Mouse (Mus musculus) heart, postnatal 14 days (tissue): ENCODE measurements around the gene Mxd3. TPM values are rescaled to one million over a fixed set of nuclear protein-coding genes. Genes with fewer than 3 reads are reported as not detected.

ENCODE experiments used
- DNase-seq, 2 experiments: peaks; one replicate each; pipeline ENCODE4 v3.0.0; 2021 to 2022
- intact Hi-C: fragments of 180-260 bp; cut with DNase I; formaldehyde crosslinking; loops from one replicate; pipeline ENCODE4 v1.15.1; 2025
- long read RNA-seq, 2 experiments: library from polyadenylated mRNA; stranded (forward); transcript quantifications; one replicate each; pipeline ENCODE4 v2.0.0; 2021
- total RNA-seq, 2 experiments: library from RNA; stranded (reverse); gene quantifications; 2 replicates each; pipeline ENCODE4 v1.2.3; 2021

The Mxd3 gene
- 1 to 10 TPM; 2.2 to 3.0 TPM for total RNA-seq
- long read RNA-seq, experiment 1, partial matches to known transcripts: 0 of 3 reads
- long read RNA-seq, experiment 1, other reads (novel, unspliced or antisense): 0 of 3 reads
- long read RNA-seq, experiment 2, partial matches to known transcripts: 0 of 3 reads
- long read RNA-seq, experiment 2, other reads (novel, unspliced or antisense): 0 of 3 reads

GRCm38 (mm10) chr13:55329683-55330566 lies at the start of gene Mxd3:
TSS of gene Mxd3 (minus strand) at chr13:55329823.
- peak; percentile 83 to 85 for DNase-seq

GRCm38 (mm10) chr13:55378907-55379580 lies 49.4 kb upstream of the Mxd3 start:
- intact Hi-C loops: no loop called here
- no peak for DNase-seq

More at GRCm38 (mm10) chr13:55329683-55330566, at the start of gene Mxd3:
- intact Hi-C loops: loop anchor here (2.0 to 5.0 kb wide), 2 partner anchors 62 to 71 kb away; no protein-coding TSS in a partner anchor

GRCm38 (mm10) chr13:55375877-55376276 lies 46.3 kb upstream of the Mxd3 start:
- intact Hi-C loops: no loop called here
- no peak for DNase-seq

- no peak for DNase-seq
- intact Hi-C loops: no loop called here
Observed at GRCm38 (mm10) chr13:55374206-55374924, 44.7 kb upstream of the Mxd3 start.

- intact Hi-C loops: no loop called here
- no peak for DNase-seq
Observed at GRCm38 (mm10) chr13:55371740-55372139, 42.1 kb upstream of the Mxd3 start.

GRCm38 (mm10) chr13:55371007-55371681 lies 41.5 kb upstream of the Mxd3 start:
- intact Hi-C loops: no loop called here
- DNase-seq: peak in 1 of 2 experiments; percentile 36

- intact Hi-C loops: no loop called here
- peak; percentile 21 to 27 for DNase-seq
Observed at GRCm38 (mm10) chr13:55370234-55370633, 40.6 kb upstream of the Mxd3 start.

GRCm38 (mm10) chr13:55369531-55370114 lies 40.0 kb upstream of the Mxd3 start, which contains the start of gene Rgs14:
TSS of gene Rgs14 (plus strand) at chr13:55369732.
- DNase-seq: peak; percentile 14 to 19
- intact Hi-C loops: no loop called here

- intact Hi-C loops: no loop called here
- no peak for DNase-seq
Observed at GRCm38 (mm10) chr13:55368401-55368800, 38.8 kb upstream of the Mxd3 start.

GRCm38 (mm10) chr13:55362453-55363060 lies 32.9 kb upstream of the Mxd3 start, which contains the start of gene Lman2:
TSS of gene Lman2 (minus strand) at chr13:55362783.
- DNase-seq: peak; percentile 93 to 95
- intact Hi-C loops: no loop called here

GRCm38 (mm10) chr13:55361974-55362452 lies 32.4 kb upstream of the Mxd3 start:
- intact Hi-C loops: no loop called here
- no peak for DNase-seq

- intact Hi-C loops: no loop called here
- DNase-seq: no peak
Observed at GRCm38 (mm10) chr13:55361145-55361544, 31.5 kb upstream of the Mxd3 start.

- intact Hi-C loops: no loop called here
- no peak for DNase-seq
Observed at GRCm38 (mm10) chr13:55346745-55347144, 17.1 kb upstream of the Mxd3 start.

- DNase-seq: no peak
- intact Hi-C loops: no loop called here
Observed at GRCm38 (mm10) chr13:55344286-55344685, 14.7 kb upstream of the Mxd3 start.

- intact Hi-C loops: no loop called here
- DNase-seq: no peak
Observed at GRCm38 (mm10) chr13:55342469-55342868, 12.8 kb upstream of the Mxd3 start.

- intact Hi-C loops: no loop called here
- DNase-seq: no peak
Observed at GRCm38 (mm10) chr13:55339259-55339658, 9.6 kb upstream of the Mxd3 start.

- intact Hi-C loops: no loop called here
- no peak for DNase-seq
Observed at GRCm38 (mm10) chr13:55338131-55339054, 8.8 kb upstream of the Mxd3 start.
